Mouse (Mus musculus): ENCODE data around the gene Jph4.

DNA sequence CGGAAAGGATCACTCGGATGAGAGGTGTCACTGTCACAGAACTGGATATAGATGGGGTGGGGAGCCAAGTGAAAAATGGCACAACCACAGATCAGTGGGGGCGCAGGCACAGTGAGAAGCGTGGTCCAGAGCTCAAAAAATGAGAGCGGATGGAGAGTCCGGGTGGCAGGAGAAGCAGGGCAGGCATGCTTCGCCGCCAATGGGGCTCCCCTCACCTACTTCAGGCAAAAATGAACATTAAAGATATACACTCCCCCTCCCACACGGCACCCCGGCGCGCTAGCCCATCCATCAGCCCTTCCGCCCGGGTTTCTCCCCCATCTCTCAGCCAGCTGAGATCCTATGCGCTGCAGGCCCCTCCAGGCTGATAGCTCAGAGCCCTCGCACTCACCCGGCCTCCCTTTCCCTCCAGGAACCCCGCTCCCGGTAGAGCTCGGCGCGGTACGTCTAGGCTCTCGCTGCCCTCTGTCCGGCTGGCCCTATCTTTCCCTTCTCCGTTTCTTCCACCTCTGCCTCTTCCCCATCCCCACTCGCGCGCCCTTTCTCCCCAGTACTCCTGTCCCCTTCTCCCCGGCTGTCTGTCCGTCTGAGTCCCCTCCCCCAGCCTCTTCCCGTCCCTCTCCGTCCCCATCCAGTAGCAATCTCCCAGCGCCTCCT is 25.4 kb downstream of the Jph4 start:
- TF ChIP-seq CTCF (IDR thresholded peaks at IDR 0.05; ENCODE audit: low read depth, low read length) = no peak
- no peak for TF ChIP-seq GATA1 (IDR thresholded peaks at IDR 0.05; ENCODE audit: borderline replicate concordance, low read length)
- TF ChIP-seq POLR2AphosphoS5 (IDR thresholded peaks at IDR 0.05; ENCODE audit: insufficient replicate concordance, low read depth, low read length) = no peak
- no peak for TF ChIP-seq TAL1 (conservative IDR thresholded peaks at IDR 0.05; ENCODE audit: low read depth, low read length)

Data from G1E (cell line).